Mouse (Mus musculus) CH12.LX (cell line): Measurements from ENCODE around the gene Fam172a. TPM values are rescaled to one million over a fixed set of nuclear protein-coding genes. Genes with fewer than 3 reads are reported as not detected.

Experiments
- DNase-seq: peaks from one replicate; pipeline ENCODE4 v3.0.0-alpha.2; 2013; ENCODE audit errors: extremely low read depth
- H3K27ac ChIP-seq: 2 replicates; pipeline ENCODE4 v1.5.1; 2012; ENCODE audit warnings: low read depth, mild to moderate bottlenecking, control low read depth, moderate library complexity; ENCODE audit not compliant: insufficient read depth
- H3K27me3 ChIP-seq: replicated peaks from 2 replicates; pipeline ENCODE3; 2012; ENCODE audit warnings: inconsistent platforms
- H3K36me3 ChIP-seq, 2 experiments: replicated peaks in 1 of 2; 2 replicates each; pipeline versions ENCODE3 to v1.6.1; 2012; ENCODE audit warnings: inconsistent platforms in 1 of 2, low read length in 1 of 2, mild to moderate bottlenecking in 1 of 2, mixed read lengths in 1 of 2, moderate library complexity in 1 of 2; ENCODE audit not compliant: control insufficient read depth in 1 of 2, insufficient read depth in 1 of 2
- H3K4me1 ChIP-seq, 2 experiments: 2 replicates each; pipeline ENCODE4 v1.6.1; 2012; ENCODE audit warnings: inconsistent platforms in 1 of 2, moderate library complexity in 1 of 2; ENCODE audit not compliant: insufficient read depth in 2 of 2, control insufficient read depth in 1 of 2
- H3K4me2 ChIP-seq: 2 replicates; pipeline ENCODE4 v1.6.1; 2012; ENCODE audit warnings: low read depth, mild to moderate bottlenecking, control low read depth; ENCODE audit not compliant: poor library complexity, insufficient read depth, severe bottlenecking
- H3K4me3 ChIP-seq, 3 experiments: fragments of 150-350 bp in 1 of 3; sonication (generic) in 1 of 3; replicated peaks in 1 of 3; 2 replicates each; pipeline versions ENCODE3 to v1.5.1; 2011 to 2012; ENCODE audit warnings: low read depth in 2 of 3, low read length in 2 of 3, mild to moderate bottlenecking in 2 of 3, moderate library complexity in 2 of 3, control low read depth in 1 of 3, improper control_type of control experiment in 1 of 3, inconsistent platforms in 1 of 3, mixed read lengths in 1 of 3; ENCODE audit not compliant: poor library complexity in 1 of 3
- H3K79me2 ChIP-seq: replicated peaks from 2 replicates; pipeline ENCODE4 v1.6.1; 2012; ENCODE audit warnings: mild to moderate bottlenecking, moderate library complexity; ENCODE audit not compliant: control insufficient read depth, poor library complexity, insufficient read depth, severe bottlenecking; ENCODE audit errors: extremely low read depth
- H3K9ac ChIP-seq: 2 replicates; pipeline ENCODE4 v1.6.1; 2012; ENCODE audit warnings: low read depth, mild to moderate bottlenecking, control low read depth, moderate library complexity; ENCODE audit not compliant: insufficient read depth
- H3K9me3 ChIP-seq: replicated peaks from 2 replicates; pipeline ENCODE3; 2012; ENCODE audit warnings: low read length, inconsistent platforms, mixed read lengths
- CHD2 ChIP-seq: IDR thresholded peaks from 2 replicates; pipeline ENCODE4 v1.6.1; 2011; ENCODE audit warnings: low read length, improper control_type of control experiment
- E2F4 ChIP-seq: IDR thresholded peaks from 2 replicates; pipeline ENCODE4 v1.6.1; 2011; ENCODE audit warnings: low read depth, low read length, improper control_type of control experiment; ENCODE audit not compliant: insufficient replicate concordance
- ELF1 ChIP-seq: IDR thresholded peaks from 2 replicates; pipeline ENCODE4 v1.6.1; 2014; ENCODE audit warnings: low read depth, mild to moderate bottlenecking, inconsistent platforms, low read length, improper control_type of control experiment
- EP300 ChIP-seq: IDR thresholded peaks from 2 replicates; pipeline ENCODE4 v1.6.1; 2011; ENCODE audit warnings: low read length, improper control_type of control experiment
- ETS1 ChIP-seq: conservative IDR thresholded peaks from 2 replicates; pipeline ENCODE4 v1.6.1; 2012; ENCODE audit warnings: low read depth, mild to moderate bottlenecking, inconsistent platforms, low read length, improper control_type of control experiment, moderate library complexity
- GABPA ChIP-seq: IDR thresholded peaks from 2 replicates; pipeline ENCODE4 v1.6.1; 2012; ENCODE audit warnings: low read depth, low read length, improper control_type of control experiment, inconsistent platforms; ENCODE audit not compliant: insufficient replicate concordance
- IRF4 ChIP-seq: IDR thresholded peaks from 2 replicates; pipeline ENCODE4 v1.6.1; 2014; ENCODE audit warnings: low read depth, mild to moderate bottlenecking, inconsistent platforms, low read length, improper control_type of control experiment
- JUN ChIP-seq: IDR thresholded peaks from 2 replicates; pipeline ENCODE4 v1.6.1; 2011; ENCODE audit warnings: low read depth, mild to moderate bottlenecking, low read length, improper control_type of control experiment, moderate library complexity; ENCODE audit not compliant: insufficient read depth
- JUND ChIP-seq: conservative IDR thresholded peaks from 2 replicates; pipeline ENCODE4 v1.6.1; 2011; ENCODE audit warnings: low read depth, low read length, improper control_type of control experiment
- KAT2A ChIP-seq: IDR thresholded peaks from 2 replicates; pipeline ENCODE4 v1.6.1; 2012; ENCODE audit warnings: low read length, improper control_type of control experiment, inconsistent platforms; ENCODE audit not compliant: insufficient replicate concordance
- MAFK ChIP-seq: IDR thresholded peaks from 2 replicates; pipeline ENCODE4 v1.6.1; 2011; ENCODE audit warnings: low read length, improper control_type of control experiment; ENCODE audit not compliant: insufficient replicate concordance
- MAX ChIP-seq: IDR thresholded peaks from 2 replicates; pipeline ENCODE4 v1.6.1; 2011; ENCODE audit warnings: low read length, improper control_type of control experiment
- MAZ ChIP-seq: IDR thresholded peaks from 2 replicates; pipeline ENCODE4 v1.6.1; 2012; ENCODE audit warnings: low read depth, mild to moderate bottlenecking, inconsistent platforms, low read length, improper control_type of control experiment, moderate library complexity
- MEF2A ChIP-seq: IDR thresholded peaks from 2 replicates; pipeline ENCODE4 v1.6.1; 2014; ENCODE audit warnings: low read depth, mild to moderate bottlenecking, inconsistent platforms, low read length, improper control_type of control experiment, borderline replicate concordance
- MXI1 ChIP-seq: IDR thresholded peaks from 2 replicates; pipeline ENCODE4 v1.6.1; 2011; ENCODE audit warnings: mild to moderate bottlenecking, low read depth, low read length, improper control_type of control experiment
- MYC ChIP-seq: IDR thresholded peaks from 2 replicates; pipeline ENCODE4 v1.6.1; 2011; ENCODE audit warnings: low read depth, mild to moderate bottlenecking, improper control_type of control experiment, low read length
- NELFE ChIP-seq: IDR thresholded peaks from 2 replicates; pipeline ENCODE4 v1.6.1; 2011; ENCODE audit warnings: low read depth, low read length, improper control_type of control experiment
- NRF1 ChIP-seq: IDR thresholded peaks from 2 replicates; pipeline ENCODE4 v1.6.1; 2014; ENCODE audit warnings: low read depth, mild to moderate bottlenecking, inconsistent platforms, low read length, improper control_type of control experiment, moderate library complexity
- POLR2A ChIP-seq: IDR thresholded peaks from 2 replicates; pipeline ENCODE4 v1.6.1; 2011; ENCODE audit warnings: low read depth, mild to moderate bottlenecking, improper control_type of control experiment, low read length
- POLR2AphosphoS2 ChIP-seq: IDR thresholded peaks from 2 replicates; pipeline ENCODE4 v1.6.1; 2011; ENCODE audit warnings: low read depth, low read length, improper control_type of control experiment
- TBP ChIP-seq: conservative IDR thresholded peaks from 2 replicates; pipeline ENCODE4 v1.6.1; 2011; ENCODE audit warnings: low read depth, low read length, improper control_type of control experiment
- TCF12 ChIP-seq: IDR thresholded peaks from 2 replicates; pipeline ENCODE4 v1.6.1; 2014; ENCODE audit warnings: low read depth, mild to moderate bottlenecking, inconsistent platforms, low read length, improper control_type of control experiment
- USF1 ChIP-seq: IDR thresholded peaks from 2 replicates; pipeline ENCODE4 v1.6.1; 2014; ENCODE audit warnings: low read depth, mild to moderate bottlenecking, inconsistent platforms, low read length, improper control_type of control experiment
- ZC3H11A ChIP-seq: IDR thresholded peaks from 2 replicates; pipeline ENCODE4 v1.6.1; 2012; ENCODE audit warnings: low read depth, mild to moderate bottlenecking, inconsistent platforms, low read length, improper control_type of control experiment
- ZKSCAN1 ChIP-seq: IDR thresholded peaks from 2 replicates; pipeline ENCODE4 v1.6.1; 2012; ENCODE audit warnings: low read depth, inconsistent platforms, low read length, improper control_type of control experiment, borderline replicate concordance
- ZMIZ1 ChIP-seq: IDR thresholded peaks from 2 replicates; pipeline ENCODE4 v1.6.1; 2012; ENCODE audit warnings: low read depth, mild to moderate bottlenecking, inconsistent platforms, low read length, improper control_type of control experiment
- ZNF384 ChIP-seq: IDR thresholded peaks from 2 replicates; pipeline ENCODE4 v1.6.1; 2012; ENCODE audit warnings: low read depth, low read length, improper control_type of control experiment, inconsistent platforms
- dilution Hi-C: fragments of 300-500 bp; cut with MboI; formaldehyde crosslinking; loops from 2 replicates; pipeline ENCODE4 v1.14.3; 2020; ENCODE audit warnings: low sequenced_read_pairs; ENCODE audit not compliant: extremely low pct_unique_long_range_greater_than_20kb, extremely low pct_ligation_motif_present
- in situ Hi-C: fragments of 300-500 bp; cut with MboI; formaldehyde crosslinking; loops from 3 replicates; pipeline ENCODE4 v1.14.3; 2019; ENCODE audit warnings: low sequenced_read_pairs, low pct_ligation_motif_present, low pct_unique_long_range_greater_than_20kb, mixed read lengths
- polyA plus RNA-seq: library from polyadenylated mRNA; unstranded; fragments of >175 nt; gene quantifications from 2 replicates; pipeline ENCODE4 v1.2.1, GENCODE M21; 2012; ENCODE audit warnings: low read depth; ENCODE audit not compliant: insufficient read length
- total RNA-seq, 2 experiments: library from RNA; depleted of rRNA; stranded (reverse); fragments of 300-350 nt in 1 of 2; fragments of >200 nt in 1 of 2; gene quantifications; 2 replicates each; pipeline ENCODE4 v1.2.3; 2012 to 2014

Gene Fam172a
- total and polyA plus RNA-seq, 3 experiments, result 12.2 to 24.7 (median 16.9) TPM

GRCm38 (mm10) chr13:78181071-78181929 lies 479.5 kb downstream of the Fam172a start:
- H3K4me2 ChIP-seq, result no peak overlapping the region
- DNase-seq, result no peak
- no peak for TF ChIP-seq ZKSCAN1
- no peak for TF ChIP-seq ETS1
- TF ChIP-seq POLR2A, result no peak
- no peak for TF ChIP-seq KAT2A
- TF ChIP-seq ELF1, result no peak
- no peak for TF ChIP-seq CHD2
- TF ChIP-seq USF1, result no peak
- no peak for TF ChIP-seq MEF2A
- TF ChIP-seq POLR2AphosphoS2, result no peak
- no peak for TF ChIP-seq IRF4
- no peak for TF ChIP-seq MYC
- TF ChIP-seq MAZ, result no peak
- no peak for TF ChIP-seq ZC3H11A
- no peak for TF ChIP-seq JUND
- no peak for TF ChIP-seq MAFK
- TF ChIP-seq JUN, result no peak
- no peak for TF ChIP-seq TCF12
- TF ChIP-seq, all 38 proteins: peak for 0
- H3K79me2 ChIP-seq, result no peaks in the 10 kb centered on the region
- no peak overlapping the region for H3K27ac ChIP-seq
- no peaks in the 10 kb centered on the region for H3K36me3 ChIP-seq
- no peaks in the 10 kb centered on the region for H3K4me1 ChIP-seq
- in situ Hi-C loops (loop anchor here (25.0 kb wide), 2 partner anchors 194 to 1219 kb away; no protein-coding TSS in a partner anchor), dilution Hi-C loops (no loop called here)
- no peaks in the 10 kb centered on the region for H3K27me3 ChIP-seq
- no peaks in the 10 kb centered on the region for H3K9me3 ChIP-seq
- H3K4me3 ChIP-seq, result no peak overlapping the region
- no peak overlapping the region for H3K9ac ChIP-seq

- Histone ChIP-seq H3K27me3 (no peaks in the 10 kb centered on the region), H3K36me3 (no peaks in the 10 kb centered on the region), H3K4me1 (no peaks in the 10 kb centered on the region), H3K27ac (no peak overlapping the region), H3K4me2 (no peak overlapping the region), H3K9ac (no peak overlapping the region), H3K4me3 (no peak overlapping the region), H3K79me2 (no peaks in the 10 kb centered on the region), H3K9me3 (no peaks in the 10 kb centered on the region)
- dilution Hi-C loops, result no loop called here
- in situ Hi-C loops, result loop anchor here (25.0 kb wide), 2 partner anchors 195 to 1220 kb away; no protein-coding TSS in a partner anchor
- no peak for TF ChIP-seq GABPA
- no peak for TF ChIP-seq ZNF384
- no peak for TF ChIP-seq NELFE
- TF ChIP-seq POLR2AphosphoS2, result no peak
- TF ChIP-seq E2F4, result no peak
- TF ChIP-seq KAT2A, result no peak
- no peak for TF ChIP-seq JUND
- no peak for TF ChIP-seq EP300
- TF ChIP-seq ZMIZ1, result no peak
- TF ChIP-seq MAX, result no peak
- TF ChIP-seq CHD2, result no peak
- no peak for TF ChIP-seq TCF12
- no peak for TF ChIP-seq MAFK
- TF ChIP-seq MXI1, result no peak
- TF ChIP-seq MAZ, result no peak
- TF ChIP-seq NRF1, result no peak
- no peak for TF ChIP-seq TBP
- no peak for DNase-seq
Observed at GRCm38 (mm10) chr13:78181930-78182558, 480.2 kb downstream of the Fam172a start.
